Mouse (Mus musculus) kidney, embryonic 16.5 days (tissue): Measurements from ENCODE around the gene Pvr. TPM values are rescaled to one million over a fixed set of nuclear protein-coding genes. Genes with fewer than 3 reads are reported as not detected.

Experiments used
- ATAC-seq: fragments of 200-750 bp; cut with Nextera tagmentation; 2 replicates; pipeline ENCODE4 v1.8.0; 2017; ENCODE audit warnings: moderate TSS enrichment; ENCODE audit not compliant: low FRiP score, low TSS enrichment
- H3K27ac ChIP-seq: fragments of 300-500 bp; sonication (generic); 2 replicates; pipeline ENCODE4 v1.5.1; 2014; ENCODE audit warnings: low read length
- H3K27me3 ChIP-seq: fragments of 300-500 bp; sonication (generic); 2 replicates; pipeline ENCODE4 v1.6.1; 2014; ENCODE audit warnings: low read length, control low read depth, mixed read lengths; ENCODE audit not compliant: insufficient read depth
- H3K36me3 ChIP-seq: fragments of 300-500 bp; sonication (generic); 2 replicates; pipeline ENCODE4 v1.6.1; 2014; ENCODE audit warnings: low read length, control low read depth, mixed read lengths; ENCODE audit not compliant: insufficient read depth
- H3K4me1 ChIP-seq: fragments of 300-500 bp; sonication (generic); 2 replicates; pipeline ENCODE4 v1.6.1; 2014; ENCODE audit warnings: low read length, control low read depth, mixed read lengths; ENCODE audit not compliant: insufficient read depth
- H3K4me2 ChIP-seq: fragments of 300-500 bp; sonication (generic); replicated peaks from 2 replicates; pipeline ENCODE4 v1.6.1; 2014; ENCODE audit warnings: low read depth, low read length
- H3K4me3 ChIP-seq: fragments of 300-500 bp; sonication (generic); 2 replicates; pipeline ENCODE4 v1.5.1; 2014; ENCODE audit warnings: mild to moderate bottlenecking, low read length
- H3K9ac ChIP-seq: fragments of 300-500 bp; sonication (generic); replicated peaks from 2 replicates; pipeline ENCODE4 v1.6.1; 2014; ENCODE audit warnings: low read length
- H3K9me3 ChIP-seq: fragments of 300-500 bp; sonication (generic); 2 replicates; pipeline ENCODE4 v1.6.1; 2016; ENCODE audit warnings: low read length, control low read depth
- WGBS: fragments of 180-500 bp; shearing (Covaris S2); extraction: QIAGEN DNeasy Blood & Tissue Kit; methylation state at CpG from one replicate; pipeline ENCODE4 v1.1.7; 2014; 5-methylcytosine and 5-hydroxymethylcytosine counted together
- polyA plus RNA-seq: library from polyadenylated mRNA; unstranded; fragments of >200 nt; fragmentation: Nextera tagmentation; extraction: Ambion mirVana; gene quantifications from 2 replicates; pipeline ENCODE4 v1.2.1, GENCODE M21; 2015

Pvr gene
- polyA plus RNA-seq, 1 experiment from 2014 or later: 11.8 TPM

- Histone ChIP-seq H3K9me3 (no peaks in the 10 kb centered on the region), H3K27ac (no peak overlapping the region), H3K4me1 (0 out of 2 replicates have a peak, but pooled peaks cover 6% of the 10 kb centered on the region), H3K27me3 (no peaks in the 10 kb centered on the region), H3K4me2 (no peak overlapping the region), H3K36me3 (no peaks in the 10 kb centered on the region), H3K9ac (no peak overlapping the region), H3K4me3 (no peak overlapping the region)
- ATAC-seq: no peak
- WGBS: 8% methylated on average over 10 of the region's 15 CpGs
Measured at GRCm38 (mm10) chr7:19923797-19924196, 2.8 kb upstream of the Pvr start.

- no peak for ATAC-seq
- Histone ChIP-seq H3K27me3 (no peaks in the 10 kb centered on the region), H3K27ac (no peak overlapping the region), H3K9ac (no peak overlapping the region), H3K36me3 (no peaks in the 10 kb centered on the region), H3K4me1 (0 out of 2 replicates have a peak, but pooled peaks cover 6% of the 10 kb centered on the region), H3K9me3 (no peaks in the 10 kb centered on the region), H3K4me2 (no peak overlapping the region), H3K4me3 (no peak overlapping the region)
- WGBS: 31% methylated on average over 2 of the region's 2 CpGs
Measured at GRCm38 (mm10) chr7:19923354-19923753, 2.4 kb upstream of the Pvr start.

- peak overlapping the region; percentile 77 for H3K27ac ChIP-seq
- H3K4me1 ChIP-seq: 0 out of 2 replicates have a peak, but pooled peaks cover 6% of the 10 kb centered on the region
- 29% methylated on average over 4 of the region's 4 CpGs for WGBS
- H3K36me3 ChIP-seq: peaks cover 18% of the 10 kb centered on the region; the same call in 1 of the 2 replicates
- peak overlapping the region; percentile 75 for H3K4me3 ChIP-seq
- ATAC-seq: peak; percentile 66
- H3K27me3 ChIP-seq: no peaks in the 10 kb centered on the region
- H3K4me2 ChIP-seq: peak overlapping the region; percentile 69
- peak overlapping the region; percentile 80 for H3K9ac ChIP-seq
- H3K9me3 ChIP-seq: no peaks in the 10 kb centered on the region
Measured at GRCm38 (mm10) chr7:19920166-19920505, 824 bp downstream of the Pvr start.

- Histone ChIP-seq H3K9ac (no peak overlapping the region), H3K9me3 (no peaks in the 10 kb centered on the region), H3K4me3 (no peak overlapping the region), H3K4me1 (no peaks in the 10 kb centered on the region), H3K27ac (no peak overlapping the region), H3K4me2 (no peak overlapping the region), H3K36me3 (peaks cover 33% of the 10 kb centered on the region; the same call in 1 of the 2 replicates), H3K27me3 (no peaks in the 10 kb centered on the region)
- no peak for ATAC-seq
- WGBS: 91% methylated on average over 7 of the region's 7 CpGs
Measured at GRCm38 (mm10) chr7:19914558-19914957, 6.4 kb downstream of the Pvr start.

DNA sequence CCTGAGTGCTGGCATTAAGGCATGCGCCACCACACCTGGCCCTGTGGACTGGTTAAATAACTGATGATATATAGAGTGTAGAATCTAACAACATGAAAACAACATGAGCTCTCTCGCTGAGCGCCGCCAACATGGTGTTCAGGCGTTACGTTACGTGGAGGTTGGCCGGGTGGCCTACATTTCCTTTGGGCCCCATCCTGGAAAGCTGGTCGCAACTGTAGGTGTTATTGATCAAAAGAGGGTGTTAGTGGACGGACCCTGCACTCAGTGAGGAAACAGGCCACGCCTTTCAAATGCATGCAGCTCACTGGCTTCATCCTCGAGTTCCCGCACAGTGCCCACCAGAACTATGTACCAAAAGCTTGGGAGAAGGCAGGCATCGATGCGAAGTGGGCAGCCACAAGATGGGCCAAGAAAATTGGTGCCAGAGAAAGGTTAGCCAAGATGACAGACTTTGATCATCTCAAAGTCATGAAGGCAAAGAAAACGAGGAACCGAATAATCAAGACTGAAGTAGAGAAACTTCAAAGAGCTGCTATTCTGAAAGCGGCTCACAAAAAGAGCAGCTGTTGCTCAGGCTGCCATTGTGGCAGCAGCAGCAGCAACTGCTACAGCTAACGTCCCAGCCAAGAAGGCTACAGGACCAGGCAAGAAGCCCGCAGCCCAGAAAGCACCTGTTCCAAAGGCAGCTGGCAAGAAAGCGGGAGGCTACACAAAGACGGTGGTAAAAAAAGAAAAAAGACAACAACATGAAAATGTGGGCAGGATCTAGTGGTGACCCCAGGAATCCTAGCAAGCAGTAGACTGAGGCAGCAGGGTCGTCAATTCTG is 9.1 kb downstream of the Pvr start:
- WGBS: 90% methylated on average over 23 of the region's 23 CpGs
- Histone ChIP-seq H3K36me3 (peaks cover 44% of the 10 kb centered on the region), H3K9ac (no peak overlapping the region), H3K9me3 (no peaks in the 10 kb centered on the region), H3K4me2 (no peak overlapping the region), H3K4me3 (no peak overlapping the region), H3K4me1 (no peaks in the 10 kb centered on the region), H3K27me3 (no peaks in the 10 kb centered on the region), H3K27ac (no peak overlapping the region)
- ATAC-seq: no peak

GRCm38 (mm10) chr7:19911292-19911658 is 9.7 kb downstream of the Pvr start:
- Histone ChIP-seq H3K27ac (no peak overlapping the region), H3K36me3 (peaks cover 44% of the 10 kb centered on the region), H3K4me3 (no peak overlapping the region), H3K27me3 (no peaks in the 10 kb centered on the region), H3K9ac (no peak overlapping the region), H3K9me3 (0 out of 2 replicates have a peak, but pooled peaks cover 3% of the 10 kb centered on the region), H3K4me2 (no peak overlapping the region), H3K4me1 (no peaks in the 10 kb centered on the region)
- ATAC-seq: no peak; the same call in 1 of the 2 replicates
- WGBS: 84% methylated on average over 6 of the region's 6 CpGs

DNA sequence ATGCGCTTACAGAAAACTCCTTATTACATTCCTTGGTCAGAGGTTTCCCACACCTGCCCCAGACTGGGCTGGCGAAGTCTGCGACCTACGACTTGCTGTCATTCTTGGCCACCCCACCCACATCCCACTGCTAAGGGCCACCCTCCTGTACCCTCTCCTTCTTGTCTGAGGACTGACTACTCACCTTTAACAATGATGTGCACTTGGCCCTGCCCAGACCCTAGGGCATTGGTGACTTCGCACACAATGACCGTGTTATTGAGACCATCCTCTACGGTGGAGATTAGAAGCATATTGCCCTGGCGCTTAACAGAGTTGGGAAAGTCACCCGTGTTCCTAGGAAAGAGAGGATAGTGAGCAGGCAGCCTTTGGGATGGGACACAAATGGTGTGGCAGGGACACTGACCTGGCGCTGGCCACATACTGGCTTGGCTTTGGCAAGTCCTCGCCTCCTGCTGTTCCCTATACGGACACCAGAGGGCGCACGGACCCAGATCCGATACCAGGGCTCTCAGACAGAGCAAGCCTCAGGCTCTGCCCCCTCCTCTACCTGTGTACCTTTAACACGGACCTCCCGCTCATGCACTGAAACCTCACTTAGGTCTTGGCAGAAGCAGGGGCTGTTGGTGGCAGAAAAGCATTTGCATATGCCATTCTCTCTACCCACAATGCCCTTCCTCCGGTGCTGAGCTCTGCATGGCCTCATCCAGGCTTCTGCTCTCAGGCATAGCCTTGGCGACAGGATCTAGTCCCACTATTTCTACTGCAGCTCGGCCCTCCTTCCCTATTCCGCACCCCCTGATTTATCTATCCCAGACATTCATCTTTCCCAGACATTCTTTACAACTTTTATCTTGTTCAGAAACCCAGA is 10.3 kb downstream of the Pvr start:
- Histone ChIP-seq H3K9ac (no peak overlapping the region), H3K4me2 (no peak overlapping the region), H3K4me1 (no peaks in the 10 kb centered on the region), H3K4me3 (no peak overlapping the region), H3K9me3 (peaks cover 5% of the 10 kb centered on the region; the same call in 1 of the 2 replicates), H3K36me3 (peaks cover 41% of the 10 kb centered on the region), H3K27ac (no peak overlapping the region), H3K27me3 (no peaks in the 10 kb centered on the region)
- 49% methylated on average over 21 of the region's 21 CpGs for WGBS
- ATAC-seq: peak; percentile 81

DNA sequence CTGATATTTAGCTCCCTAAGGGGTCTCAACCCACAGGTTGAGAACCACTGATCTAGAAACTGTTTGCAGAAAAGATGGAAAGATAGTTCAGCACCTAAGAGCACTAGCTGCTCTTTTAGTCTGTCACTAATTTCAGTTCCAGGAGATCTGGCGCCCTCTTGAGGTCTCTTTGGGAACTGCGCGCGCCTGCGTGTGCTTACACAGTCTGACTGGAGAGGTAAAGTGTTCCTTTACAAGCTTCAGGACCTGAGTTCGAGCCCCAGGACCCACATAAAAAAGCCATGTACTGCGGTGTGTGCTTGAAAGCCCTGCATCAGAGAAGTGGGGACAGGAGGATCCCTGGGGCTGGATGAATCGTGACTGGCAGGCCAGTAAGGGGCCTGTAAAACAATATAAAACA is 31.1 kb downstream of the Pvr start:
- no peak for ATAC-seq
- no peaks in the 10 kb centered on the region for H3K27me3 ChIP-seq
- H3K9me3 ChIP-seq: no peaks in the 10 kb centered on the region; the same call in 1 of the 2 replicates
- WGBS: 53% methylated on average over 8 of the region's 8 CpGs
- no peaks in the 10 kb centered on the region for H3K4me1 ChIP-seq
- H3K9ac ChIP-seq: no peak overlapping the region
- no peaks in the 10 kb centered on the region for H3K36me3 ChIP-seq
- no peak overlapping the region for H3K4me3 ChIP-seq
- no peak overlapping the region for H3K4me2 ChIP-seq
- no peak overlapping the region for H3K27ac ChIP-seq

DNA sequence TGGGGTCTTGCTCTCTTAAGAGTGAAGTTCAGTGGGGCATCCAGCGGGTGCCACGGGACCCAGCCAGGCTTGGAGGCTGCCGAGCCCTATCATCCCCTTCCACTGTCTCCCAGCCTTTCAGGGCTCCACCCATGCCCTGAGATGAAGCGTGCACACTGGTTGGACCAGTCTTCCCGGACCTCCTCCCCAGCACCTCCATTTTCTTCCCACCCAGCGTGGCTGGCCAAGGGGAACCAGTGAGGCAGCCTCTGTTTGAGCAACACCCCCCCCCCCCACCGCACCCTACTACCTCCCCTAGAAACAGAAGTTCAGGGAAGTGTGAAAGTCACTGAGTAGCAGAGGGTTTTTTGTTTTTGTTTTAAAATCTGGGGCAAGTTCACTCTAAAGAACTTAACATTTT is 33.1 kb downstream of the Pvr start, which contains the start of gene Ceacam19:
Gene Ceacam19, minus strand, starts transcription at position 117 of the 400 bp plus-strand sequence.
- Histone ChIP-seq H3K27me3 (no peaks in the 10 kb centered on the region), H3K27ac (no peak within 1 kb of the TSS), H3K9me3 (no peaks in the 10 kb centered on the region; the same call in 1 of the 2 replicates), H3K9ac (no peak within 1 kb of the TSS), H3K4me1 (no peaks in the 10 kb centered on the region), H3K4me2 (no peak within 1 kb of the TSS), H3K4me3 (no peak within 1 kb of the TSS), H3K36me3 (no peaks in the 10 kb centered on the region)
- ATAC-seq: no peak
- WGBS: 70% methylated on average over 7 of the region's 7 CpGs
